Mouse (Mus musculus): ENCODE results near the gene Ypel2.

GRCm38 (mm10) chr11:87039307-87039963 is 45.9 kb upstream of the Ypel2 start:
- TF ChIP-seq CTCF (IDR thresholded peaks at IDR 0.05; ENCODE audit: low read depth) (no peak), EP300 (IDR thresholded peaks at IDR 0.05; ENCODE audit: low read depth) (no peak)
